Mouse (Mus musculus) kidney, embryonic 16.5 days (tissue): ENCODE measurements around the gene Gbe1. TPM values are rescaled to one million over a fixed set of nuclear protein-coding genes. Genes with fewer than 3 reads are reported as not detected.

Source experiments
- ATAC-seq: fragments of 200-750 bp; cut with Nextera tagmentation; 2 replicates; pipeline ENCODE4 v1.8.0; 2017; ENCODE audit warnings: moderate TSS enrichment; ENCODE audit not compliant: low FRiP score, low TSS enrichment
- H3K27ac ChIP-seq: fragments of 300-500 bp; sonication (generic); 2 replicates; pipeline ENCODE4 v1.5.1; 2014; ENCODE audit warnings: low read length
- H3K27me3 ChIP-seq: fragments of 300-500 bp; sonication (generic); 2 replicates; pipeline ENCODE4 v1.6.1; 2014; ENCODE audit warnings: low read length, control low read depth, mixed read lengths; ENCODE audit not compliant: insufficient read depth
- H3K36me3 ChIP-seq: fragments of 300-500 bp; sonication (generic); 2 replicates; pipeline ENCODE4 v1.6.1; 2014; ENCODE audit warnings: low read length, control low read depth, mixed read lengths; ENCODE audit not compliant: insufficient read depth
- H3K4me1 ChIP-seq: fragments of 300-500 bp; sonication (generic); 2 replicates; pipeline ENCODE4 v1.6.1; 2014; ENCODE audit warnings: low read length, control low read depth, mixed read lengths; ENCODE audit not compliant: insufficient read depth
- H3K4me2 ChIP-seq: fragments of 300-500 bp; sonication (generic); replicated peaks from 2 replicates; pipeline ENCODE4 v1.6.1; 2014; ENCODE audit warnings: low read depth, low read length
- H3K4me3 ChIP-seq: fragments of 300-500 bp; sonication (generic); 2 replicates; pipeline ENCODE4 v1.5.1; 2014; ENCODE audit warnings: mild to moderate bottlenecking, low read length
- H3K9ac ChIP-seq: fragments of 300-500 bp; sonication (generic); replicated peaks from 2 replicates; pipeline ENCODE4 v1.6.1; 2014; ENCODE audit warnings: low read length
- H3K9me3 ChIP-seq: fragments of 300-500 bp; sonication (generic); 2 replicates; pipeline ENCODE4 v1.6.1; 2016; ENCODE audit warnings: low read length, control low read depth
- WGBS: fragments of 180-500 bp; shearing (Covaris S2); extraction: QIAGEN DNeasy Blood & Tissue Kit; methylation state at CpG from one replicate; pipeline ENCODE4 v1.1.7; 2014; 5-methylcytosine and 5-hydroxymethylcytosine counted together
- polyA plus RNA-seq: library from polyadenylated mRNA; unstranded; fragments of >200 nt; fragmentation: Nextera tagmentation; extraction: Ambion mirVana; gene quantifications from 2 replicates; pipeline ENCODE4 v1.2.1, GENCODE M21; 2015

Gbe1 gene
- polyA plus RNA-seq, 1 experiment from 2014 or later = 30.1 TPM

DNA sequence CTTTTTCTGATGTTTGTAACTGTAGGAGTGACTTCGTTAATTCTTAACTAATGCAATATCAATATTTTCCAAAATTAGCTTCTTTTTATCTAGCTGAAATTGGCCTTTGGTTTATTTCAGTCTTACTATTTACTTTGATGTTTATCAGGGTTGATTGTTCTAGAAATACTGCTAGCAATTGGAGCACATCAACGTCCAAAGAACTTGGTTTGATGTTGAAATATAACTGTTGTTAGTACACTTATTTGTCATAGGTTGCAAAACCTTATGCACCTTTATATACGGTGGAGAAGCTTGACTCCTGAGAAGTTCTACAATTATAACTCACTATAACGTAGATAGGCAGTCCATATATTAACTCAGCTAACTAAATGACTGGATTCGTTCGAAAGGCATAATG is 14.8 kb downstream of the Gbe1 start:
- ATAC-seq = no peak
- no peak overlapping the region for H3K9ac ChIP-seq
- H3K9me3 ChIP-seq = no peaks in the 10 kb centered on the region
- WGBS = 83% methylated on average over 6 of the region's 6 CpGs
- H3K4me1 ChIP-seq = 0 out of 2 replicates have a peak, but pooled peaks cover 10% of the 10 kb centered on the region
- no peak overlapping the region for H3K4me2 ChIP-seq
- H3K36me3 ChIP-seq = no peaks in the 10 kb centered on the region
- no peak overlapping the region for H3K27ac ChIP-seq
- no peak overlapping the region for H3K4me3 ChIP-seq
- no peaks in the 10 kb centered on the region for H3K27me3 ChIP-seq

DNA sequence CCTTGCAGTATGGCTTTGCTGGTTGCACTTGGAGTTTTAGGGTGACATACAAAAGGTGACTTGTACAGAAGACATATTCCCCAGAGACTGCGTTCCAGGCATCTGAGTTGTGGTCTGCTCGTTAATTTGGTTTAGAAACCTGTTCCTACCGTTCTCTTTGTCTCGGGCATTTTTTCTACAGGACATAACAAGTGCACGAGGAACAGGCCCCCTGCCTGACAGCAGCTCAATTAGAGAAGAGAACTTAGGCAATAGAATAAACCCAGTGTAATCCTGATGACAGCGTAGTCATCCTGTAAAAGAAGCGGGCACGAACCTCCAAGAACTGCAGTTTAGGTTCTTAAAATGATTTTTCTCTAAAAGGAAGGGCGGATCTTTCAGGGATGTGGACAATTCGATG is 15.3 kb downstream of the Gbe1 start:
- 69% methylated on average over 10 of the region's 10 CpGs for WGBS
- Histone ChIP-seq H3K4me3 (no peak overlapping the region), H3K27me3 (no peaks in the 10 kb centered on the region), H3K27ac (no peak overlapping the region), H3K36me3 (no peaks in the 10 kb centered on the region), H3K9me3 (no peaks in the 10 kb centered on the region), H3K9ac (no peak overlapping the region), H3K4me2 (no peak overlapping the region), H3K4me1 (0 out of 2 replicates have a peak, but pooled peaks cover 10% of the 10 kb centered on the region)
- ATAC-seq = no peak

DNA sequence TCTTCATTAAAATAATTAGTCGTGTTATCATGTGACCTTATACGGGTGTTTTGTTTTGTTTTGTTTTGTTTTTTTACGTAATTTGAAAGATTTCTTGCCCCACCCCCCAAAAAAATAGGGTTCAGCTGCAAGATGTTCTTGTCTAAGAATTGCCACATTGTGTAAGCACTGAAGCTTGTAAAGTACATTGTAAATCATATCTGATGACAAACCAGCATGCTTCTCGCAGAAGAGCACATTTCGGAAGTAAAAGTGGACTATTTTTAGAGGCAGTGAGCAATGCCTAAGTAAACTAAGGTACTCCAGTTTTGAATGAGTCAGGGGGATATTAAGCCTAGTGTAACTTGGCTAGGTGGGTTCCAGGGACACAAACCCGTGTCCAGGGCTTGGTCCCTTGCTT is 15.7 kb downstream of the Gbe1 start:
- no peaks in the 10 kb centered on the region for H3K36me3 ChIP-seq
- 42% methylated on average over 6 of the region's 6 CpGs for WGBS
- H3K27ac ChIP-seq = no peak overlapping the region
- H3K27me3 ChIP-seq = no peaks in the 10 kb centered on the region
- no peak overlapping the region for H3K4me2 ChIP-seq
- ATAC-seq = no peak
- 0 out of 2 replicates have a peak, but pooled peaks cover 10% of the 10 kb centered on the region for H3K4me1 ChIP-seq
- no peaks in the 10 kb centered on the region for H3K9me3 ChIP-seq
- no peak overlapping the region for H3K9ac ChIP-seq
- H3K4me3 ChIP-seq = no peak overlapping the region

DNA sequence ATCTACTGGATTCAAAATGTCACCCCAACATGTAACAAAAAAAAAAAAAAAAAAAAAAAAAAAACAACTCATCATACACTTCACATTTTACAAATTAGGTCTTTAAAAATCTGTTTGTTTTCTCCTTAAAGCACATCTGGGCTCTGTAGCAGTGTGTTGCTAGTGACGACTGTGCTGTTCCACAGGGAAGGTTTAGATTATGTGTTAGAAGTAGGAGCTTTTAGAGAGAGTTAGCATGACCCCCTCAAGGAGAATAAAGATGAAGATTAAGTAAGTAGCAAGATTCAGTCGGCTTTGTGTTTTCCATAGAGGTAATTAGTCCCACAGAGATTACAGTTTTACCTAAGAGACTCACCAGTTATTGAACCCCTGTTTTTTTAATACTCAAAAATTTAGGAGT is 16.3 kb downstream of the Gbe1 start:
- no peak for ATAC-seq
- Histone ChIP-seq H3K9me3 (no peaks in the 10 kb centered on the region), H3K36me3 (no peaks in the 10 kb centered on the region), H3K4me3 (no peak overlapping the region), H3K4me2 (no peak overlapping the region), H3K27ac (no peak overlapping the region), H3K27me3 (no peaks in the 10 kb centered on the region), H3K9ac (no peak overlapping the region), H3K4me1 (0 out of 2 replicates have a peak, but pooled peaks cover 10% of the 10 kb centered on the region)
- WGBS = 81% methylated on average over 2 of the region's 2 CpGs

GRCm38 (mm10) chr16:70330626-70331275 is 17.0 kb downstream of the Gbe1 start:
- ATAC-seq = no peak
- Histone ChIP-seq H3K9ac (no peak overlapping the region), H3K4me2 (no peak overlapping the region), H3K27ac (no peak overlapping the region), H3K27me3 (no peaks in the 10 kb centered on the region), H3K4me1 (0 out of 2 replicates have a peak, but pooled peaks cover 10% of the 10 kb centered on the region), H3K9me3 (no peaks in the 10 kb centered on the region), H3K4me3 (no peak overlapping the region), H3K36me3 (no peaks in the 10 kb centered on the region)
- WGBS = 85% methylated on average over 10 of the region's 10 CpGs

- Histone ChIP-seq H3K27ac (no peak overlapping the region), H3K36me3 (no peaks in the 10 kb centered on the region), H3K27me3 (no peaks in the 10 kb centered on the region), H3K4me3 (no peak overlapping the region), H3K4me2 (no peak overlapping the region), H3K4me1 (no peaks in the 10 kb centered on the region), H3K9ac (no peak overlapping the region), H3K9me3 (no peaks in the 10 kb centered on the region)
- ATAC-seq = no peak
- WGBS = 96% methylated on average over 5 of the region's 5 CpGs
Observed at GRCm38 (mm10) chr16:70334812-70335211, 21.1 kb downstream of the Gbe1 start.

- Histone ChIP-seq H3K27ac (no peak overlapping the region), H3K9ac (no peak overlapping the region), H3K4me2 (no peak overlapping the region), H3K27me3 (no peaks in the 10 kb centered on the region), H3K4me1 (no peaks in the 10 kb centered on the region), H3K36me3 (no peaks in the 10 kb centered on the region), H3K9me3 (no peaks in the 10 kb centered on the region), H3K4me3 (no peak overlapping the region)
- ATAC-seq = no peak
Observed at GRCm38 (mm10) chr16:70335472-70335871, 21.7 kb downstream of the Gbe1 start.

GRCm38 (mm10) chr16:70337661-70338060 is 23.9 kb downstream of the Gbe1 start:
- ATAC-seq = no peak
- Histone ChIP-seq H3K27me3 (no peaks in the 10 kb centered on the region), H3K4me1 (no peaks in the 10 kb centered on the region), H3K36me3 (no peaks in the 10 kb centered on the region), H3K9me3 (no peaks in the 10 kb centered on the region), H3K4me3 (no peak overlapping the region), H3K27ac (no peak overlapping the region), H3K4me2 (no peak overlapping the region), H3K9ac (no peak overlapping the region)
- 84% methylated on average over 3 of the region's 3 CpGs for WGBS

- Histone ChIP-seq H3K9ac (no peak overlapping the region), H3K27ac (no peak overlapping the region), H3K36me3 (no peaks in the 10 kb centered on the region), H3K4me3 (no peak overlapping the region), H3K9me3 (no peaks in the 10 kb centered on the region), H3K27me3 (no peaks in the 10 kb centered on the region), H3K4me2 (no peak overlapping the region), H3K4me1 (no peaks in the 10 kb centered on the region)
- ATAC-seq = no peak
- WGBS = 68% methylated on average over 1 of the region's 1 CpGs
Observed at GRCm38 (mm10) chr16:70344496-70344895, 30.7 kb downstream of the Gbe1 start.

DNA sequence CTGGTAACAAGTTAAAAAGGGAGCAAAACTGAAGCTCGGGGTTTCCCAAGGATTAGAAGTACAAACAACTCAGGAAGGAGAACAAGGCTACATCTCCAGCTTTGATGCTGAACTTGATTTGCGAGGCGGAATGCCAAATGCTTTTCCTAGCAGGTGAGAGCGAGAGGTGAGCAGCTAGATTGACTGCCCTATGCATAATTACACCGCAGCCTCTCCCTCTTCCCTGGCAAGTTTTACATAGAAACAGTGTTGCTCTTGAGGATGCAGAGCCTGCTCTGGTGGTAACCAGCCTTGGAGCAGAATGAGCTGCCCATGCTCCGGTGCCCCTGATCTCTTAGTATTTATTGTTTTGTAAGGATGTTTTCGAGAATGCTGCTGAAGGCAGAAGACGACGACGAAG is 31.9 kb downstream of the Gbe1 start:
- no peaks in the 10 kb centered on the region for H3K4me1 ChIP-seq
- no peak overlapping the region for H3K4me3 ChIP-seq
- 48% methylated on average over 10 of the region's 10 CpGs for WGBS
- no peaks in the 10 kb centered on the region for H3K9me3 ChIP-seq
- no peak overlapping the region for H3K4me2 ChIP-seq
- H3K36me3 ChIP-seq = no peaks in the 10 kb centered on the region
- no peak overlapping the region for H3K9ac ChIP-seq
- no peak overlapping the region for H3K27ac ChIP-seq
- H3K27me3 ChIP-seq = no peaks in the 10 kb centered on the region
- peak; percentile 15; the same call in 1 of the 2 replicates for ATAC-seq
